ENCODE assay signal across 13 mouse cellular contexts in the genomic region with DNA sequence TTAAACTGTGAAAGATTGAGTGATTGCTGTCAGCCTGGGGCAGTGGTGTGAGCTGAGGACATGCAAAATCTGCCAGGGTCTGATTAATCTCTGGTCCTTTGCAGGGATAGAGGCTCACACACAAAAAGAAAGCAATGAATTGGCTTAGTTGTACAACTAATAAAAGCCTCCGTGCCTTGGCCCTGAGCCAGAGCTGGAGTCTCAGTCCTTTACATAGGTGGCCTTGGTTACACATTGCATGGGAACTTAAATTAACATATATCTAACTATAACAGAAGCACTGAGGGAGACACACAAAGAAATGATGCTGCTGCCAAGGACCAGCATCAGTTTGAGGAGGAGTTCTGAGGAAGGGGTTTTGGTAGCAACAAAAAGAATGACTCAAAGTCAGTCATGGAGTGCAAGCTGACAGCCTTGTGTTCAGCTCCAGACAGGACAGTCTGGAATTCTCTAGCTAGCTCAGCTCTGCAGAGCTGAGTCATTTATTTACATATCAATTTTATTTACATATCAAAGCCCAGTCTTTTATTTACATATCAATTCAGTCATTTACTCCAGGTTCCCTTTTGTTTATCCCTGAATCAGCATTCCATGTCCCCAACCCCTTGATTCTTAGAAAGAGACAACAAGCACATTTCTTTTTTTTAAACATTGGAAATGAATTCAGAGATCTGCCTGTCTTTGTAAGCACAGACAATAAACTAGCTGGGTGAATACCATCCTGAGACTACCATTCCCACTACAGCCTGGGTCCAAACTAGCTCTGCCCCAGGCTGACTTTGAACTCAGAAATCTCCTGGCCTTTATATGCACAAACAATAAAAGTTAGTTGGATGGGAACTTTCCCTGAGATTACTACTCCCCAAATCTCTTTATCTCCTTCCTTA. TPM values are rescaled to one million over a fixed set of nuclear protein-coding genes. Genes with fewer than 3 reads are reported as not detected.
A peak's percentile ranks its signal among the peaks of the same experiment; 100 is the strongest.
DNase-seq lines count a peak whose midpoint lies in the region; ATAC-seq lines count a peak whose summit lies in the region.
"Had no signal": no experiment of that assay in that cellular context is flagged by ENCODE, and none has a peak within 500 bp of the region (broad histone marks: within the 10 kb centered on the region; RNA-seq: fewer than 3 reads in every experiment).

No protein-coding gene starts in this region.

- H3K4me3 ChIP-seq in forebrain, embryonic 10.5 days, result peak overlapping the region; percentile 4; the same call in 1 of the 2 replicates
- no peak overlapping the region for H3K4me3 ChIP-seq in hindbrain, embryonic 14.5 days (replicated peaks; ENCODE audit: low read length)
- no peak overlapping the region for H3K4me3 ChIP-seq in midbrain, embryonic 16.5 days (ENCODE audit: low read depth, low read length)

- H3K9me3 ChIP-seq in forebrain, embryonic 10.5 days, result peaks cover 12% of the 10 kb centered on the region
- H3K9me3 ChIP-seq in hindbrain, embryonic 14.5 days (ENCODE audit: control insufficient read depth, low read length), result peaks cover 10% of the 10 kb centered on the region
- peaks cover 7% of the 10 kb centered on the region for H3K9me3 ChIP-seq in midbrain, embryonic 16.5 days (replicated peaks; ENCODE audit: control insufficient read depth, low read length, poor library complexity, severe bottlenecking)

- H3K27ac ChIP-seq in forebrain, embryonic 10.5 days, result peak overlapping the region; percentile 72
- H3K27ac ChIP-seq in hindbrain, embryonic 14.5 days, result no peak overlapping the region
- no peak overlapping the region for H3K27ac ChIP-seq in midbrain, embryonic 16.5 days (ENCODE audit: low read length)
- H3K27ac ChIP-seq: kidney, postnatal 0 days had no signal

- H3K4me1 ChIP-seq in forebrain, embryonic 10.5 days, result peaks cover 11% of the 10 kb centered on the region; the same call in 1 of the 2 replicates
- no peaks in the 10 kb centered on the region for H3K4me1 ChIP-seq in hindbrain, embryonic 14.5 days (replicated peaks; ENCODE audit: control insufficient read depth, insufficient read depth, low read length)
- no peaks in the 10 kb centered on the region; the same call in 1 of the 2 replicates for H3K4me1 ChIP-seq in midbrain, embryonic 16.5 days (ENCODE audit: control insufficient read depth, insufficient read depth, low read length)

- 46% methylated on average over 1 of the region's 1 CpGs for WGBS in forebrain, embryonic 10.5 days
- WGBS in hindbrain, embryonic 14.5 days, result 26% methylated on average over 1 of the region's 1 CpGs
- WGBS in midbrain, embryonic 16.5 days, result 14% methylated on average over 1 of the region's 1 CpGs

- no peaks in the 10 kb centered on the region for H3K36me3 ChIP-seq in forebrain, embryonic 10.5 days (replicated peaks)
- no peaks in the 10 kb centered on the region for H3K36me3 ChIP-seq in hindbrain, embryonic 14.5 days (replicated peaks; ENCODE audit: control insufficient read depth, insufficient read depth)
- H3K36me3 ChIP-seq in midbrain, embryonic 16.5 days (ENCODE audit: control insufficient read depth, insufficient read depth, low read length), result no peaks in the 10 kb centered on the region

- peak; percentile 32 for DNase-seq in kidney, postnatal 10 days
- DNase-seq in kidney, adult 18-20 months, result no peak
- no peak for DNase-seq in forebrain, embryonic 10.5 days (ENCODE audit: extremely low spot score, low spot score)
- peak; percentile 63 for DNase-seq in hindbrain, embryonic 14.5 days (ENCODE audit: low spot score)
- DNase-seq in T-cell, adult 2 months (ENCODE audit: low spot score), result no peak
- no peak for DNase-seq in frontal cortex, postnatal 10 days (ENCODE audit: low spot score in 2 of 2)
- DNase-seq in ovary, postnatal 36 days (ENCODE audit: low spot score), result no peak
- DNase-seq: gastrocnemius, postnatal 36 days; heart, postnatal 10 days; lung, adult 18-20 months; thymus, postnatal 4 days had no signal

- H3K27me3 ChIP-seq in forebrain, embryonic 10.5 days (ENCODE audit: poor library complexity, severe bottlenecking), result no peaks in the 10 kb centered on the region
- H3K27me3 ChIP-seq in hindbrain, embryonic 14.5 days (ENCODE audit: control insufficient read depth, insufficient read depth, low read length), result no peaks in the 10 kb centered on the region
- no peaks in the 10 kb centered on the region for H3K27me3 ChIP-seq in midbrain, embryonic 16.5 days (ENCODE audit: control insufficient read depth, insufficient read depth, low read depth, low read length)

- ATAC-seq in hindbrain, embryonic 14.5 days (ENCODE audit: low FRiP score), result peak; percentile 94
- ATAC-seq in midbrain, embryonic 16.5 days, result peak; percentile 76

- H3K4me2 ChIP-seq in hindbrain, embryonic 14.5 days (replicated peaks), result no peak overlapping the region
- H3K4me2 ChIP-seq in midbrain, embryonic 16.5 days (ENCODE audit: low read length), result no peak overlapping the region

- no peak overlapping the region for H3K9ac ChIP-seq in hindbrain, embryonic 14.5 days
- no peak overlapping the region for H3K9ac ChIP-seq in midbrain, embryonic 16.5 days (ENCODE audit: low read depth, low read length)

RNA-seq across cellular contexts. Expression of gene Arhgap25, which starts 12.5 kb away (rescaled TPM):
- 1.9 and 2.0 TPM in 2 replicates for polyA plus RNA-seq in forebrain, embryonic 10.5 days (2016; fragmentation: Nextera tagmentation; extraction: Ambion mirVana)
- polyA plus RNA-seq in hindbrain, embryonic 14.5 days (2014; fragmentation: Nextera tagmentation; extraction: Ambion mirVana), result 2.8 and 3.2 TPM in 2 replicates
- 0.99 and 1.9 TPM in 2 replicates for polyA plus RNA-seq in midbrain, embryonic 16.5 days (2015; fragmentation: Nextera tagmentation; extraction: Ambion mirVana)

RNA-seq across cellular contexts. Expression of gene Prokr1, which starts 45.0 kb away (rescaled TPM):
- 2.3 and 3.2 TPM in 2 replicates for polyA plus RNA-seq in forebrain, embryonic 10.5 days (2016; fragmentation: Nextera tagmentation; extraction: Ambion mirVana)
- polyA plus RNA-seq in hindbrain, embryonic 14.5 days (2014; fragmentation: Nextera tagmentation; extraction: Ambion mirVana), result 1.7 and 2.7 TPM in 2 replicates
- polyA plus RNA-seq in midbrain, embryonic 16.5 days (2015; fragmentation: Nextera tagmentation; extraction: Ambion mirVana), result 1.6 and 2.8 TPM in 2 replicates

Comparison
In these comparisons a context has a peak if more than half of its experiments do, and no peak if none do; other contexts are left out.
1. DNase-seq: peak in kidney, postnatal 10 days (single experiment) and hindbrain, embryonic 14.5 days (single experiment); none in kidney, adult 18-20 months (single experiment), forebrain, embryonic 10.5 days (single experiment), T-cell, adult 2 months (single experiment), frontal cortex, postnatal 10 days (0 of 2) and ovary, postnatal 36 days (single experiment).